17 mouse cellular contexts compared by ENCODE assay signal in the genomic region with DNA sequence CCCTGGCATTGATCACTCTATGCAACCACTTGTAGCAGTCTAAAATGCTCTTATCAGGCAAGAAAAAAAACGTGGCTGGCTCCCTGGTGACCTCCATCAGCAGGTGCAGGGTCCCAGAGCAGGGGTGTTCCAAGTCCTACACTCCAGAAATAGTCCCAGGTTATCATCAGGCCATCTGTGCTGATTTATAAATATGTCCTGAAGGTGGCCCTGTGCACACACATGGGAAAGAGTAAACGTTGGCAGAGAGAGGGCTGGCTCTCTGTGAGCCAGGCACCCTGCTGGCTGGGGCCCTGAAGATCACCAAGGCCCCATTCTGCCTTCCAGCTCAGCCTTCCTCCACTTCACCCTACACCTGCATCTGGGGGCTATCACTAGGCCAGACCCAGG. TPM values are rescaled to one million over a fixed set of nuclear protein-coding genes. Genes with fewer than 3 reads are reported as not detected.
DNase-seq lines count a peak whose midpoint lies in the region; ATAC-seq and TF ChIP-seq lines count a peak whose summit lies in the region.
"Had no signal": no experiment of that assay in that cellular context is flagged by ENCODE, and none has a peak within 500 bp of the region (broad histone marks: within the 10 kb centered on the region; RNA-seq: fewer than 3 reads in every experiment).

No protein-coding gene starts in this region.

- no peak overlapping the region for H3K9ac ChIP-seq in heart, adult 2 months (ENCODE audit: low read depth, low read length)
- H3K9ac ChIP-seq in kidney, embryonic 15.5 days, result no peak overlapping the region
- H3K9ac ChIP-seq in intestine, postnatal 0 days (ENCODE audit: low read depth, low read length), result no peak overlapping the region
- no peak overlapping the region for H3K9ac ChIP-seq in hindbrain, embryonic 11.5 days (ENCODE audit: low read depth, low read length)
- H3K9ac ChIP-seq: forebrain, postnatal 0 days had no signal

- H3K36me3 ChIP-seq in heart, adult 2 months (ENCODE audit: control insufficient read depth, insufficient read depth, low read length), result no peaks in the 10 kb centered on the region
- H3K36me3 ChIP-seq in kidney, embryonic 15.5 days, result no peaks in the 10 kb centered on the region
- H3K36me3 ChIP-seq in intestine, postnatal 0 days (ENCODE audit: control insufficient read depth, insufficient read depth), result no peaks in the 10 kb centered on the region
- H3K36me3 ChIP-seq in hindbrain, embryonic 11.5 days (ENCODE audit: control insufficient read depth, insufficient read depth, low read length), result no peaks in the 10 kb centered on the region

- TF ChIP-seq CTCF in heart, adult 2 months (IDR thresholded peaks at IDR 0.05), result 0 out of 2 replicates have a peak, but pooled peaks have one; percentile 3
- peak; percentile 45 for TF ChIP-seq CTCF in intestine, postnatal 0 days (IDR thresholded peaks at IDR 0.05; ENCODE audit: low read depth)

- TF ChIP-seq POLR2A in heart, adult 2 months (IDR thresholded peaks at IDR 0.05; ENCODE audit: insufficient read depth, low read depth, low read length), result no peak

- DNase-seq in heart, adult 2 months, result no peak
- no peak for DNase-seq in heart, postnatal 25 days (ENCODE audit: low spot score)
- no peak for DNase-seq in kidney, adult 11 months
- no peak for DNase-seq in urinary bladder, postnatal 36 days (ENCODE audit: low spot score in 2 of 2)
- no peak for DNase-seq in hindbrain, embryonic 11.5 days (ENCODE audit: low spot score)
- DNase-seq: embryo, embryonic 11 days; forebrain, postnatal 0 days; layer of hippocampus, postnatal 36 days; lung, postnatal 14 days; midbrain, embryonic 14.5 days had no signal

- no peak overlapping the region for H3K4me3 ChIP-seq in heart, adult 2 months
- H3K4me3 ChIP-seq in kidney, embryonic 15.5 days (replicated peaks), result no peak overlapping the region
- no peak overlapping the region for H3K4me3 ChIP-seq in brown adipose tissue, adult 24 weeks (ENCODE audit: insufficient read depth, low read depth, low read length)
- H3K4me3 ChIP-seq in intestine, postnatal 0 days (ENCODE audit: low read depth, low read length), result no peak overlapping the region
- no peak overlapping the region for H3K4me3 ChIP-seq in hindbrain, embryonic 11.5 days (ENCODE audit: low read depth, low read length)

- no peaks in the 10 kb centered on the region for H3K79me2 ChIP-seq in heart, adult 2 months (replicated peaks; ENCODE audit: control insufficient read depth, insufficient read depth, low read length)

- H3K4me2 ChIP-seq in kidney, embryonic 15.5 days, result no peak overlapping the region
- no peak overlapping the region for H3K4me2 ChIP-seq in intestine, postnatal 0 days (replicated peaks; ENCODE audit: low read depth)
- no peak overlapping the region for H3K4me2 ChIP-seq in hindbrain, embryonic 11.5 days (replicated peaks; ENCODE audit: low read depth, low read length)

- intact Hi-C loops in heart, adult 2 months (cut with DNase I), result no loop called here
- intact Hi-C loops in heart, postnatal 25 days (cut with DNase I), result no loop called here

- H3K27me3 ChIP-seq in heart, adult 2 months (ENCODE audit: control insufficient read depth, insufficient read depth, low read length), result no peaks in the 10 kb centered on the region
- no peaks in the 10 kb centered on the region for H3K27me3 ChIP-seq in kidney, embryonic 15.5 days
- H3K27me3 ChIP-seq in intestine, postnatal 0 days (replicated peaks; ENCODE audit: control insufficient read depth, insufficient read depth, low read length), result no peaks in the 10 kb centered on the region
- no peaks in the 10 kb centered on the region for H3K27me3 ChIP-seq in hindbrain, embryonic 11.5 days (ENCODE audit: control insufficient read depth, insufficient read depth, low read length)
- H3K27me3 ChIP-seq: CH12.LX had no signal

- H3K9me3 ChIP-seq in kidney, embryonic 15.5 days (replicated peaks), result no peaks in the 10 kb centered on the region
- no peaks in the 10 kb centered on the region for H3K9me3 ChIP-seq in intestine, postnatal 0 days (ENCODE audit: control insufficient read depth)
- no peaks in the 10 kb centered on the region for H3K9me3 ChIP-seq in hindbrain, embryonic 11.5 days (ENCODE audit: control insufficient read depth, low read length)

- ATAC-seq in kidney, embryonic 15.5 days (replicated peaks; ENCODE audit: low FRiP score), result peak; percentile 49
- ATAC-seq in intestine, postnatal 0 days, result no peak
- ATAC-seq in hindbrain, embryonic 11.5 days (ENCODE audit: low FRiP score), result no peak
- ATAC-seq: forebrain, postnatal 0 days had no signal

- H3K27ac ChIP-seq in heart, adult 2 months, result no peak overlapping the region
- H3K27ac ChIP-seq in kidney, embryonic 15.5 days, result peak overlapping the region; percentile 77
- H3K27ac ChIP-seq in brown adipose tissue, adult 24 weeks (replicated peaks; ENCODE audit: low read depth, low read length), result peak overlapping the region; percentile 72
- no peak overlapping the region for H3K27ac ChIP-seq in intestine, postnatal 0 days (ENCODE audit: low read depth, low read length)
- no peak overlapping the region for H3K27ac ChIP-seq in hindbrain, embryonic 11.5 days (ENCODE audit: low read depth, low read length)

- WGBS in heart, adult 2 months, result 7% methylated on average over 2 of the region's 2 CpGs
- WGBS in kidney, embryonic 15.5 days, result 15% methylated on average over 2 of the region's 2 CpGs
- WGBS in intestine, postnatal 0 days, result 2% methylated on average over 2 of the region's 2 CpGs
- WGBS in hindbrain, embryonic 11.5 days, result 27% methylated on average over 2 of the region's 2 CpGs

- H3K4me1 ChIP-seq in heart, adult 2 months (ENCODE audit: control insufficient read depth, insufficient read depth, low read length), result no peaks in the 10 kb centered on the region
- H3K4me1 ChIP-seq in kidney, embryonic 15.5 days, result peaks cover 16% of the 10 kb centered on the region
- H3K4me1 ChIP-seq in brown adipose tissue, adult 24 weeks (ENCODE audit: control insufficient read depth, insufficient read depth, insufficient read length, low read length), result peaks cover 18% of the 10 kb centered on the region
- no peaks in the 10 kb centered on the region for H3K4me1 ChIP-seq in intestine, postnatal 0 days (replicated peaks; ENCODE audit: control insufficient read depth, insufficient read depth, low read length)
- H3K4me1 ChIP-seq in hindbrain, embryonic 11.5 days (replicated peaks; ENCODE audit: control insufficient read depth, insufficient read depth, low read length), result no peaks in the 10 kb centered on the region

- TF ChIP-seq EP300 in heart, adult 2 months (IDR thresholded peaks at IDR 0.05; ENCODE audit: insufficient read depth, low read depth, low read length), result no peak

RNA-seq across cellular contexts. Expression of gene Sctr, which starts 18.4 kb away (rescaled TPM):
- under 1 TPM in 1 of 2 experiments, not detected in 1; 0.16 TPM for total RNA-seq in heart, adult 2 months (2021)
- 0.26 and 0.84 TPM in 2 replicates for polyA plus RNA-seq in heart, adult 2 months (2012; rRNA removed)
- total RNA-seq in heart, postnatal 25 days (2021), result not detected
- polyA plus RNA-seq in kidney, embryonic 15.5 days (2015; fragmentation: Nextera tagmentation; extraction: Ambion mirVana), result 0.63 and 1.2 TPM in 2 replicates
- 8.3 and 15.5 TPM in 2 replicates for polyA plus RNA-seq in brown adipose tissue, adult 24 weeks (2012; ENCODE audit: insufficient read depth, insufficient read length, missing spikeins)
- 0.98 and 0.99 TPM in 2 replicates for polyA plus RNA-seq in intestine, postnatal 0 days (2015; fragmentation: Nextera tagmentation; extraction: Ambion mirVana)
- 0.31 and 0.73 TPM in 2 replicates for polyA plus RNA-seq in hindbrain, embryonic 11.5 days (2014; fragmentation: Nextera tagmentation; extraction: Ambion mirVana)
- total RNA-seq: CH12.LX; granulocyte monocyte progenitor cell, adult 5-6 weeks had no signal
- polyA plus RNA-seq: limb, embryonic 11.5 days had no signal

RNA-seq across cellular contexts. Expression of gene Cfap221, which starts 28.0 kb away (rescaled TPM):
- total RNA-seq in heart, adult 2 months (2021), result not detected
- polyA plus RNA-seq in heart, adult 2 months (2012; rRNA removed), result 0.25 TPM in 1 of 2 replicates, not detected in the other
- not detected for total RNA-seq in heart, postnatal 25 days (2021)
- polyA plus RNA-seq in kidney, embryonic 15.5 days (2015; fragmentation: Nextera tagmentation; extraction: Ambion mirVana), result 0.06 and 0.08 TPM in 2 replicates
- 2.8 TPM in 1 of 2 replicates, not detected in the other for polyA plus RNA-seq in brown adipose tissue, adult 24 weeks (2012; ENCODE audit: insufficient read depth, insufficient read length, missing spikeins)
- polyA plus RNA-seq in intestine, postnatal 0 days (2015; fragmentation: Nextera tagmentation; extraction: Ambion mirVana), result 0.09 TPM in 1 of 2 replicates, not detected in the other
- 0.07 and 0.20 TPM in 2 replicates for polyA plus RNA-seq in hindbrain, embryonic 11.5 days (2014; fragmentation: Nextera tagmentation; extraction: Ambion mirVana)
- total RNA-seq: adrenal gland, adult 18-20 months; CH12.LX; granulocyte monocyte progenitor cell, adult 5-6 weeks had no signal
- polyA plus RNA-seq: limb, embryonic 11.5 days had no signal

RNA-seq across cellular contexts. Expression of gene Tmem37, which starts 48.8 kb away (rescaled TPM):
- 1 to 10 TPM; 5.6 to 7.5 TPM for total RNA-seq in heart, adult 2 months (2021)
- 9.0 and 29.3 TPM in 2 replicates for polyA plus RNA-seq in heart, adult 2 months (2012; rRNA removed)
- 1 to 10 TPM; 5.1 to 6.9 TPM for total RNA-seq in heart, postnatal 25 days (2021)
- 51.3 and 53.6 TPM in 2 replicates for polyA plus RNA-seq in kidney, embryonic 15.5 days (2015; fragmentation: Nextera tagmentation; extraction: Ambion mirVana)
- 53.3 and 66.7 TPM in 2 replicates for polyA plus RNA-seq in brown adipose tissue, adult 24 weeks (2012; ENCODE audit: insufficient read depth, insufficient read length, missing spikeins)
- 593 and 673 TPM in 2 replicates for polyA plus RNA-seq in intestine, postnatal 0 days (2015; fragmentation: Nextera tagmentation; extraction: Ambion mirVana)
- polyA plus RNA-seq in hindbrain, embryonic 11.5 days (2014; fragmentation: Nextera tagmentation; extraction: Ambion mirVana), result 8.8 and 10.6 TPM in 2 replicates
- total RNA-seq: CH12.LX had no signal

Comparison
In these comparisons a context has a peak if more than half of its experiments do, and no peak if none do; other contexts are left out.
1. H3K27ac ChIP-seq: peak in kidney, embryonic 15.5 days (single experiment) and brown adipose tissue, adult 24 weeks (single experiment); none in heart, adult 2 months (single experiment), intestine, postnatal 0 days (single experiment) and hindbrain, embryonic 11.5 days (single experiment).